Mouse (Mus musculus): ENCODE results near the gene Rad51ap1. TPM values are rescaled to one million over a fixed set of nuclear protein-coding genes. Genes with fewer than 3 reads are reported as not detected.

Rad51ap1 gene
- polyA plus RNA-seq, 1 experiment = 4.6 TPM

DNA sequence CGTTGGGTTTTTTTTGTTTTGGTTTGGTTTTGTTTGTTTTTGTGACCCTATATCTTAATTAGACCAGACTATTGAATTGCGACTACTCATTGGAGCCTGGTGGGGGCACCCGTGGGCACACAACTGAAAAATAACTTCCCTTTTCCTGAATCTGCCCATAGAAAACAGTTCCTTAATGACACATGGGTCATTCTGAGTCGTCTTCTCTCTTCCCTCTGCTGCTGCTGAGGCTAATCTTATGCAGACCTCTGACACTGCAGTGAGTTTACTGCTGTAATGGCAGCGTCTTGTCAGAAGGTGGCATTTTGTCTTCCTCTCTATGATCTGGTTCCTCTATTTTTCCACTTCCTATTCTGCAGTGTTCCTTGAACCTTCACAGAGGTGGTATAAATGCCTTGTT, 1.1 kb upstream of the Rad51ap1 start:
- peak overlapping the region; percentile 79 for H3K4me3 ChIP-seq (ENCODE audit: insufficient read depth, low read length)
- TF ChIP-seq POLR2A (IDR thresholded peaks at IDR 0.05; ENCODE audit: extremely low read depth, insufficient read depth, low read length) = no peak
- H3K4me1 ChIP-seq (ENCODE audit: control insufficient read depth, insufficient read depth, low read length) = peaks cover 3% of the 10 kb centered on the region; the same call in 1 of the 2 replicates
- H3K27ac ChIP-seq (ENCODE audit: insufficient read depth, low read length) = no peak overlapping the region

DNA sequence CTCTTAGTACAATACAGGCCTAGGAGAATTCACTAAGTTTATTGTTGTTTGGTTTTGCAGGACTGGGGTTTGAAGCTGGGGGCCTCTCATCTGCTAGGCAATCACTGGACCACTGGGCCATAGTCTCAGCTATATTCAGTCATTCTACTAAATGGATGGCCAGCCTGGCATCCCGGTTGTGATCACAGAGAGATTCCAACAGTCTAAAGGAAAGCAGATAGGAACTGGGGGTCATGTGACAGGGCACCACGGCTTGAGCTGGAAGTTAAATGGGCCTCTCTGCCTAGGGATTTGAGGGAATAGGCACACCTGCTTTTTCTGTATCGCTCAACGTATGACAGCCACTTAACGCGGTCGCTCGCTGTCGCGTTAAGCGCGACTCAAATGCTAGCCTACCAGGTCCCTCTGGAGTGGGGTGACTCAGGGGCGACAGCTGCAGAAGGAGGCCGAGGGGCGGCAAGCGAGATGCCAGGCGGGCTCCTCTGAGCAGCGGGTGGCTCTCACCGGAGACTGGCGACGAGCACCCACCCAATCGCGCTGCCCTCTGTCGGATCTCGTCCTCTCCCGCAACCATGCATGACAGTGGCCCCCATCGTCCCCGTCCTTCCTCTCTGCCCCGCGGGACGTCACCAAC, 417 bp downstream of the Rad51ap1 start:
- peak overlapping the region; percentile 79 for H3K4me3 ChIP-seq (ENCODE audit: insufficient read depth, low read length)
- H3K4me1 ChIP-seq (ENCODE audit: control insufficient read depth, insufficient read depth, low read length) = peaks cover 3% of the 10 kb centered on the region; the same call in 1 of the 2 replicates
- no peak for TF ChIP-seq POLR2A (IDR thresholded peaks at IDR 0.05; ENCODE audit: extremely low read depth, insufficient read depth, low read length)
- no peak for TF ChIP-seq CTCF (IDR thresholded peaks at IDR 0.05; ENCODE audit: extremely low read depth, insufficient read depth, low read length)
- H3K27ac ChIP-seq (ENCODE audit: insufficient read depth, low read length) = no peak overlapping the region

DNA sequence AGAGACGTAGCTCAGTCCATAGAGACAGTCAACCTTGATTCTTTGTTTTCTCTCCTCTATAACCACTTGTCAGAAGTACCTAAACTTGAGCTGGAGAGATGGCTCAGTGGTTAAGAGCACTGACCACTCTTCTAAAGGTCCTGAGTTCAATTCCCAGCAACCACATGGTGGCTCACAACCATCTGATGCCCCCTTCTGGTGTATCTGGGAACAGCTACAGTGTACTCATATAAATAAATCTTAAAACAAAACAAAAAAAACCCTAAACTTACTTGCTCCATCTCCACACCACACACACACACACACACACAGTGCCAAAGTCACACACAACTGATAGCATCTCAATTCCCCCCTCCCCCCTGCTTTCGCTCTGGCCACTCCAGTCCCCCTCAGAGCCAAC, 1.3 kb downstream of the Rad51ap1 start:
- H3K27ac ChIP-seq (ENCODE audit: insufficient read depth, low read length) = no peak overlapping the region
- TF ChIP-seq POLR2A (IDR thresholded peaks at IDR 0.05; ENCODE audit: extremely low read depth, insufficient read depth, low read length) (no peak), CTCF (IDR thresholded peaks at IDR 0.05; ENCODE audit: extremely low read depth, insufficient read depth, low read length) (peak; percentile 11; the same call in 1 of the 2 replicates)
- no peak overlapping the region for H3K4me3 ChIP-seq (ENCODE audit: insufficient read depth, low read length)

DNA sequence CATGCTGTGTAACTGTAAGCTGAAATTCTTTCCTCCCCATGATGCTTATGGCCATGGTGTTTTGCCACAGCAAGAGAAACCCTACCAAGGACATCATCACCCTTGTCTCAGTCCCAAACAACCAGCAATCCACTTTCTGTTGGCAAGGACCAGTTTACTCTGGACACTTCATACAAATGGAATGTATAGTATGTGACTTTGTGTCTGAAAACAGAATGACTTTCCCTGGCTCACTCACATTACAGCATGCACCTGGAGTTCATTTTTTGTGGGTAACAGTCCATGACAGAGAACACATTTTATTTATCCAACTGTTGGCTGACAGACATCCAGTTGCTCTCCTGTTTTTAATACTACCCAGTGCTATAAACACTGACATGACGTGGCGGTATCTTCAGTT, 6.5 kb downstream of the Rad51ap1 start:
- TF ChIP-seq POLR2A (IDR thresholded peaks at IDR 0.05; ENCODE audit: extremely low read depth, insufficient read depth, low read length) (no peak), CTCF (IDR thresholded peaks at IDR 0.05; ENCODE audit: extremely low read depth, insufficient read depth, low read length) (no peak)
- no peak overlapping the region for H3K27ac ChIP-seq (ENCODE audit: insufficient read depth, low read length)
- H3K4me3 ChIP-seq (ENCODE audit: insufficient read depth, low read length) = no peak overlapping the region
- H3K4me1 ChIP-seq (ENCODE audit: control insufficient read depth, insufficient read depth, low read length) = no peaks in the 10 kb centered on the region

More for the DNA sequence above, 1.3 kb downstream of the Rad51ap1 start:
- H3K4me1 ChIP-seq (ENCODE audit: control insufficient read depth, insufficient read depth, low read length) = peaks cover 3% of the 10 kb centered on the region; the same call in 1 of the 2 replicates

DNA sequence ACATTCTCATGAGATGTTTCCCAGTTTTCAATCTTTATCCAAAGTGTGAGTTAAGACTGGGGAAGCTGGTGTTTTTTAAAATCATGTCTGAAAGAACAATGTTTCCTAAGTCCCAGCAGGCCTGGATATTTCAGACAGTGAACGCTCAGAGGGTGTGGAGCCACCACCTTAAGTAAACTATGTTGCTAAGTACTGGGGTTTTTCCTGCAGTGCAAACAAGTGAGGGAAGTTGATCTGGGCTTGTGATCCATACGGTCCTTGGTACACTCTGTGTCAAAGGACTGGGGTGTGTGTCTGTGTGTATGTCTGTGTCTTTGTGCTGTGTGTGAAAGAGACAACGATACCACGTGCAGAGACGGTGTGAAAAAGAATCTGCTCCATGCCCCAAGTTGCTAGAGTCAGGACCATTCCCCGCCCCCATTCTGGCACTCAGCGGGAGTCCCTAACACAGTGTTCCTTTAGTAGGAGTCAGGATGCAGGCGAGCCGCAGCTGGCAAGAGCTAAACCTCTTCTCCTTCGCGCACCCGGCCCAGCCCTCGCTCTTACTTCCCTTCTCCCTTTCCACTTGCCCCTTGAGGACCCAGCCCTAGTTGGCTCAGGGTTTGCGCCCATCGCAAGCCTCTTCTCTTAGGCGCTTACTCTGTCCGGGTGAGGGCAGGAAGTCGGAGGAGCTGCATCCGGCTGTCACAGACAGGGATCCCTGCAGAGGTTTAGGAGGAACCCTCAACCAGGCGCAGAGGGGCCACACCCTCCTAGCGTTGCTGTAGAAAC, 18.1 kb downstream of the Rad51ap1 start, which contains the start of gene Dyrk4:
Gene Dyrk4, minus strand, starts transcription at position 729 of the 771 bp plus-strand sequence.
- Histone ChIP-seq H3K27ac (ENCODE audit: insufficient read depth, low read length) (no peak within 1 kb of the TSS), H3K4me3 (ENCODE audit: insufficient read depth, low read length) (no peak within 1 kb of the TSS), H3K4me1 (ENCODE audit: control insufficient read depth, insufficient read depth, low read length) (no peaks in the 10 kb centered on the region)
- TF ChIP-seq POLR2A (IDR thresholded peaks at IDR 0.05; ENCODE audit: extremely low read depth, insufficient read depth, low read length) = no peak

DNA sequence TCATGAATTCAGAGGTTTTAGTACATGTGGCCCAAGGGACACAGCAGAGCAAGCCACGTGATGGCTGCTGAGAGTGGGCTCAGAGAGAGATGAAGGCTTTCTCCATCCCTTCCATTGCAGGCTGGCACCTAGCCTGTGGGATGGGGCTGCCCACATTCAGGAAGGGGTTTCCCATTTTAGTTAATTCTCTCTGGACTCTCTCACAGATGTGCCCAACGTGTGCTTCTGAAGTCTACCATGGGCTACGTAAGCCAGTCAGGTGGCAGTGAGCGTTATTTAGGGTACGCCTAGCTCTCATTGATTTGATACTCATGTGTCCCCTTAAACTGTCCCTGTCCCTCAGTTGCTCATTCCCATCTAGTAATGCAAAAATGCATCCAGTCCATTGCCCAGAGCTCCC, 24.5 kb downstream of the Rad51ap1 start:
- no peaks in the 10 kb centered on the region for H3K4me1 ChIP-seq (ENCODE audit: control insufficient read depth, insufficient read depth, low read length)
- no peak overlapping the region for H3K4me3 ChIP-seq (ENCODE audit: insufficient read depth, low read length)

DNA sequence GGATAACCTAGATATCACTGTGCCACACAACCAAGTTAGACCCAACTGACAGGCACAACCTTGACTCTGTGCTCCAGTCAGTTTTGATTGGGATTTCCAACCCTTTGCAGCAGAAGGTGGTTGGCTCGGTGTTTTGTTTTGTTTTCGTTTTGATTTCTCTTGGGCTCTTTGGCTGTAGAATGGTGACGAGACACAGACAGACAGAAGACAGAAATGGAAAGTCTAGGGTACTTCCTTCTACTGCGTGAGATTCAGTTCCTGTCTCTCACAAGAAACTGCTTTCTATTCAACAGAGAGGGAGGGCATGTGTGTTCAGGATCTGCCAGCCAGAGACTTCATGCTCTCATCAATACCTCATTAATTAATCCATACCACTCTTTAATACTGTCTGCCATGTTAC, 28.7 kb downstream of the Rad51ap1 start:
- H3K27ac ChIP-seq (ENCODE audit: insufficient read depth, low read length) = peak overlapping the region; percentile 59; the same call in 1 of the 2 replicates
- no peak for TF ChIP-seq POLR2A (IDR thresholded peaks at IDR 0.05; ENCODE audit: extremely low read depth, insufficient read depth, low read length)
- TF ChIP-seq CTCF (IDR thresholded peaks at IDR 0.05; ENCODE audit: extremely low read depth, insufficient read depth, low read length) = no peak
- no peaks in the 10 kb centered on the region for H3K4me1 ChIP-seq (ENCODE audit: control insufficient read depth, insufficient read depth, low read length)
- no peak overlapping the region for H3K4me3 ChIP-seq (ENCODE audit: insufficient read depth, low read length)

More for the DNA sequence above, 24.5 kb downstream of the Rad51ap1 start:
- no peak for TF ChIP-seq CTCF (IDR thresholded peaks at IDR 0.05; ENCODE audit: extremely low read depth, insufficient read depth, low read length)
- no peak for TF ChIP-seq POLR2A (IDR thresholded peaks at IDR 0.05; ENCODE audit: extremely low read depth, insufficient read depth, low read length)
- H3K27ac ChIP-seq (ENCODE audit: insufficient read depth, low read length) = no peak overlapping the region

DNA sequence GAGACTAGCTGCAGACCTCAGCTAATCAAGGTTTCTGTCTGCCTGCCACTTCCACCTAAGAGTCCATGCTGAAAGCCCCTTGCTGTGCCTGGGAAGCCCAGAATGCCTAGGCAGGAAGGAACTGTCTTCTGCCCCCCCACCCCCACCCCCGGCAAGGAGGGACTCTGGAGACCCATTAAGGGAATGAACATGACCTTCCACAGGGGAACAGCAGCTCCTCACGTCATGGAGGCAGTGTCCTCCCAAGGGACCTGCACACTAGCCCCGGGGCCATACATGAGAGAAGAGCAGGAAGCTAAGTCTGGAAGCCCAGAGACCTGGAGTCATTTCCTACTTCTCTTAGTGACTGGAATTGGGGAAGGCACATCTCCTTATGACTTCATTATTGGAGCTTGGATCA, 31.5 kb downstream of the Rad51ap1 start:
- Histone ChIP-seq H3K27ac (ENCODE audit: insufficient read depth, low read length) (no peak overlapping the region), H3K4me1 (ENCODE audit: control insufficient read depth, insufficient read depth, low read length) (no peaks in the 10 kb centered on the region), H3K4me3 (ENCODE audit: insufficient read depth, low read length) (no peak overlapping the region)
- no peak for TF ChIP-seq POLR2A (IDR thresholded peaks at IDR 0.05; ENCODE audit: extremely low read depth, insufficient read depth, low read length)
- TF ChIP-seq CTCF (IDR thresholded peaks at IDR 0.05; ENCODE audit: extremely low read depth, insufficient read depth, low read length) = no peak

DNA sequence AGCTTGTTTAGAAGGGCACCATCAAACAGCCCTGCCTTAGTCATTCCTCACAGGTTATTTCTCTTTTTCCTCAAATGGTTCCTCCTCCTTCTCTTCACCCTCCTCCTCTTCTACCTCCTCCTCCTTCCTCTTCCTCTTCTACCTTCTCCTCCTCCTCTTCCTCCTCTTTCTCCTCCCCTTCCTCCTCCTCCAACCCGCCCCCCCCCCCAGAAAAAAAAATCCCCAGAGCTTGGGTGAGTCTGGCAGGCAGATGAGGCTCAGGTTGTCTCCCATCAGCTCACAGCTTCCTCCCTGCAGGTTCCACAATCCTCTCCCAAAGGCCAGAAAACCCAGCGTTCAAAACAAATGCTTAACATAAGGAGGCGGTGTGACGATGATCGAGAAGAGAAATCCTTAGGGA, 32.0 kb downstream of the Rad51ap1 start:
- TF ChIP-seq CTCF (IDR thresholded peaks at IDR 0.05; ENCODE audit: extremely low read depth, insufficient read depth, low read length) = no peak
- TF ChIP-seq POLR2A (IDR thresholded peaks at IDR 0.05; ENCODE audit: extremely low read depth, insufficient read depth, low read length) = no peak
- no peak overlapping the region for H3K27ac ChIP-seq (ENCODE audit: insufficient read depth, low read length)
- no peaks in the 10 kb centered on the region for H3K4me1 ChIP-seq (ENCODE audit: control insufficient read depth, insufficient read depth, low read length)
- no peak overlapping the region for H3K4me3 ChIP-seq (ENCODE audit: insufficient read depth, low read length)

DNA sequence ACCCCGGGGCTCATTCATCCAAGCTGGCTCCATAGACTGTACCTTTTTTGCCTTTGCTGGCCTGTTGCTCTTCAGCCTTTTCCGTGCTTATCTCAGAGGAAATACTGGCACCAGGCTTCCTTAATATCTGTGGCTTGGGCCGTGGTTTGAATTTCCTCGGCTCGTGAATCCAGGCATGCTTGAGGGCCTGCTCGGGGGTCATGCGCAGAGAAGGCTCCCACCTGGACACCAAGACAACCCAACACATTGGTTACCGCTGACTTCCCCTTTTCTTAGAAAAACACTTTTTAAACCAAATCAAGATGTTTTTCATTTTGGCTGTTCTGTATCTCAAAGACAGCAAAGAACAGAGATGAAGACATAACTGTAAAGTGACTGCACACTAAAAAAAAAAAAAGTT, 62.3 kb downstream of the Rad51ap1 start:
- no peaks in the 10 kb centered on the region for H3K4me1 ChIP-seq (ENCODE audit: control insufficient read depth, insufficient read depth, low read length)
- no peak overlapping the region for H3K27ac ChIP-seq (ENCODE audit: insufficient read depth, low read length)
- no peak overlapping the region for H3K4me3 ChIP-seq (ENCODE audit: insufficient read depth, low read length)
- TF ChIP-seq CTCF (IDR thresholded peaks at IDR 0.05; ENCODE audit: extremely low read depth, insufficient read depth, low read length) (no peak), POLR2A (IDR thresholded peaks at IDR 0.05; ENCODE audit: extremely low read depth, insufficient read depth, low read length) (no peak)

Other genes with a start within 250 kb of the Rad51ap1 start
- 44.9 and 45.3 TPM in 2 replicates for gene Kcna6, start 198.9 kb downstream of the Rad51ap1 start, polyA plus RNA-seq (2012; rRNA removed)
- gene Ndufa9, start 90.5 kb downstream of the Rad51ap1 start, polyA plus RNA-seq (2012; rRNA removed) = 132 and 136 TPM in 2 replicates
- gene Akap3, start 86.5 kb downstream of the Rad51ap1 start, polyA plus RNA-seq (2012; rRNA removed) = 0.15 and 0.31 TPM in 2 replicates
- 0.17 and 0.25 TPM in 2 replicates for gene Dyrk4, start 17.7 kb downstream of the Rad51ap1 start, polyA plus RNA-seq (2012; rRNA removed)
- 28.6 and 30.3 TPM in 2 replicates for gene D6Wsu163e, start 375 bp upstream of the Rad51ap1 start, polyA plus RNA-seq (2012; rRNA removed)
- not detected in 2 replicates for gene Fgf6, start 76.0 kb upstream of the Rad51ap1 start, polyA plus RNA-seq (2012; rRNA removed)
- gene Fgf23, start 133.3 kb upstream of the Rad51ap1 start, polyA plus RNA-seq (2012; rRNA removed) = 0.69 and 1.1 TPM in 2 replicates
- gene Tigar, start 170.0 kb upstream of the Rad51ap1 start, polyA plus RNA-seq (2012; rRNA removed) = 18.5 and 18.7 TPM in 2 replicates
- gene Ccnd2, start 212.6 kb upstream of the Rad51ap1 start, polyA plus RNA-seq (2012; rRNA removed) = 42.3 and 43.6 TPM in 2 replicates